20 mouse cellular contexts compared by ENCODE assay signal in genomic region chr8:46755731-46756333, GRCm38 (mm10). TPM values are rescaled to one million over a fixed set of nuclear protein-coding genes. Genes with fewer than 3 reads are reported as not detected.
DNase-seq lines count a peak whose midpoint lies in the region; ATAC-seq and TF ChIP-seq lines count a peak whose summit lies in the region.
"Had no signal": no experiment of that assay in that cellular context is flagged by ENCODE, and none has a peak within 500 bp of the region (broad histone marks: within the 10 kb centered on the region; RNA-seq: fewer than 3 reads in every experiment).

No protein-coding gene starts in this region.

- no peaks in the 10 kb centered on the region for H3K27me3 ChIP-seq in embryonic facial prominence, embryonic 13.5 days
- H3K27me3 ChIP-seq in embryonic facial prominence, embryonic 10.5 days (replicated peaks; ENCODE audit: low read depth, poor library complexity, severe bottlenecking): no peaks in the 10 kb centered on the region
- H3K27me3 ChIP-seq in thymus, adult 2 months (ENCODE audit: control insufficient read depth, insufficient read depth, low read length): no peaks in the 10 kb centered on the region
- no peaks in the 10 kb centered on the region for H3K27me3 ChIP-seq in hindbrain, embryonic 10.5 days (ENCODE audit: insufficient read depth, poor library complexity, severe bottlenecking)
- no peaks in the 10 kb centered on the region for H3K27me3 ChIP-seq in hindbrain, embryonic 11.5 days (ENCODE audit: control insufficient read depth, insufficient read depth, low read length)
- H3K27me3 ChIP-seq: embryonic facial prominence, embryonic 15.5 days; heart, embryonic 13.5 days; liver, embryonic 12.5 days; neural tube, embryonic 13.5 days had no signal

- H3K4me3 ChIP-seq in embryonic facial prominence, embryonic 13.5 days: no peak overlapping the region
- H3K4me3 ChIP-seq in embryonic facial prominence, embryonic 10.5 days: no peak overlapping the region
- H3K4me3 ChIP-seq in thymus, adult 2 months (ENCODE audit: control insufficient read depth, insufficient read depth, low read length): no peak overlapping the region
- no peak overlapping the region for H3K4me3 ChIP-seq in hindbrain, embryonic 10.5 days
- no peak overlapping the region for H3K4me3 ChIP-seq in hindbrain, embryonic 11.5 days (ENCODE audit: low read depth, low read length)
- no peak overlapping the region for H3K4me3 ChIP-seq in left cerebral cortex, adult 2 months
- H3K4me3 ChIP-seq: embryonic facial prominence, embryonic 15.5 days; heart, embryonic 13.5 days; limb, embryonic 10.5 days; liver, embryonic 12.5 days; midbrain, embryonic 10.5 days; neural tube, embryonic 13.5 days had no signal

- no peak for DNase-seq in embryonic facial prominence, embryonic 10.5 days (ENCODE audit: low spot score)
- DNase-seq in thymus, adult 2 months: no peak
- no peak for DNase-seq in thymus, postnatal 14 days
- DNase-seq in hindbrain, embryonic 10.5 days (ENCODE audit: low spot score): no peak
- DNase-seq in hindbrain, embryonic 11.5 days (ENCODE audit: low spot score): no peak
- no peak for DNase-seq in left cerebral cortex, adult 2 months (ENCODE audit: extremely low spot score in 1 of 2, low spot score in 2 of 2)
- DNase-seq: cerebellum, adult 2 months; kidney, adult 11 months; kidney, postnatal 10 days; lung, embryonic 14.5 days; lung, postnatal 36 days had no signal

- intact Hi-C loops in left cerebral cortex, adult 2 months (cut with DNase I): no loop called here

- peaks cover 22% of the 10 kb centered on the region for H3K4me1 ChIP-seq in embryonic facial prominence, embryonic 13.5 days
- peaks cover 23% of the 10 kb centered on the region for H3K4me1 ChIP-seq in embryonic facial prominence, embryonic 10.5 days
- peaks cover 21% of the 10 kb centered on the region for H3K4me1 ChIP-seq in thymus, adult 2 months (replicated peaks; ENCODE audit: control insufficient read depth, insufficient read depth, low read length)
- H3K4me1 ChIP-seq in hindbrain, embryonic 10.5 days (replicated peaks): peaks cover 5% of the 10 kb centered on the region
- H3K4me1 ChIP-seq in hindbrain, embryonic 11.5 days (replicated peaks; ENCODE audit: control insufficient read depth, insufficient read depth, low read length): no peaks in the 10 kb centered on the region

- no peak overlapping the region for H3K4me2 ChIP-seq in embryonic facial prominence, embryonic 13.5 days
- no peak overlapping the region for H3K4me2 ChIP-seq in hindbrain, embryonic 11.5 days (replicated peaks; ENCODE audit: low read depth, low read length)
- H3K4me2 ChIP-seq: embryonic facial prominence, embryonic 15.5 days; heart, embryonic 13.5 days; liver, embryonic 12.5 days; lung, embryonic 14.5 days; neural tube, embryonic 13.5 days had no signal

- TF ChIP-seq POLR2A in thymus, adult 2 months (IDR thresholded peaks at IDR 0.05; ENCODE audit: control insufficient read depth, extremely low read depth, insufficient read depth, low read length, poor library complexity): no peak

- ATAC-seq in embryonic facial prominence, embryonic 13.5 days (ENCODE audit: insufficient number of reproducible peaks, insufficient read depth, low FRiP score, low TSS enrichment, low read depth): no peak
- ATAC-seq in megakaryocyte, adult 5-6 weeks (ENCODE audit: poor library complexity, severe bottlenecking): peak; percentile 40
- ATAC-seq in hindbrain, embryonic 11.5 days (ENCODE audit: low FRiP score): no peak
- ATAC-seq: hindbrain, embryonic 16.5 days; liver, embryonic 12.5 days had no signal

- H3K9ac ChIP-seq in embryonic facial prominence, embryonic 13.5 days: no peak overlapping the region
- H3K9ac ChIP-seq in hindbrain, embryonic 11.5 days (ENCODE audit: low read depth, low read length): no peak overlapping the region
- H3K9ac ChIP-seq: embryonic facial prominence, embryonic 15.5 days; heart, embryonic 13.5 days; liver, embryonic 12.5 days; lung, embryonic 14.5 days; neural tube, embryonic 13.5 days had no signal

- H3K9me3 ChIP-seq in embryonic facial prominence, embryonic 13.5 days: no peaks in the 10 kb centered on the region
- H3K9me3 ChIP-seq in embryonic facial prominence, embryonic 10.5 days: no peaks in the 10 kb centered on the region
- H3K9me3 ChIP-seq in hindbrain, embryonic 10.5 days: no peaks in the 10 kb centered on the region
- H3K9me3 ChIP-seq in hindbrain, embryonic 11.5 days (ENCODE audit: control insufficient read depth, low read length): no peaks in the 10 kb centered on the region
- H3K9me3 ChIP-seq: embryonic facial prominence, embryonic 15.5 days; heart, embryonic 13.5 days; limb, embryonic 10.5 days; liver, embryonic 12.5 days; midbrain, embryonic 10.5 days; neural tube, embryonic 13.5 days had no signal

- 0 out of 2 replicates have a peak overlapping the region, but pooled peaks have one; percentile 16 for H3K27ac ChIP-seq in embryonic facial prominence, embryonic 13.5 days
- no peak overlapping the region for H3K27ac ChIP-seq in embryonic facial prominence, embryonic 10.5 days (replicated peaks)
- 0 out of 2 replicates have a peak overlapping the region, but pooled peaks have one; percentile 34 for H3K27ac ChIP-seq in thymus, adult 2 months (ENCODE audit: control insufficient read depth, insufficient read depth, low read length)
- H3K27ac ChIP-seq in hindbrain, embryonic 10.5 days: no peak overlapping the region
- H3K27ac ChIP-seq in hindbrain, embryonic 11.5 days (ENCODE audit: low read depth, low read length): no peak overlapping the region
- H3K27ac ChIP-seq in left cerebral cortex, adult 2 months: no peak overlapping the region
- H3K27ac ChIP-seq: embryonic facial prominence, embryonic 15.5 days; heart, embryonic 13.5 days; limb, embryonic 10.5 days; liver, embryonic 12.5 days; midbrain, embryonic 10.5 days; neural tube, embryonic 13.5 days had no signal

- H3K36me3 ChIP-seq in embryonic facial prominence, embryonic 13.5 days: peaks cover 6% of the 10 kb centered on the region; the same call in 1 of the 2 replicates
- peaks cover 5% of the 10 kb centered on the region; the same call in 1 of the 2 replicates for H3K36me3 ChIP-seq in embryonic facial prominence, embryonic 10.5 days (replicated peaks)
- H3K36me3 ChIP-seq in thymus, adult 2 months (ENCODE audit: control insufficient read depth, insufficient read depth, low read length): no peaks in the 10 kb centered on the region
- peaks cover 13% of the 10 kb centered on the region; the same call in 1 of the 2 replicates for H3K36me3 ChIP-seq in hindbrain, embryonic 10.5 days
- H3K36me3 ChIP-seq in hindbrain, embryonic 11.5 days (ENCODE audit: control insufficient read depth, insufficient read depth, low read length): no peaks in the 10 kb centered on the region
- H3K36me3 ChIP-seq: embryonic facial prominence, embryonic 15.5 days; neural tube, embryonic 13.5 days had no signal

- no peak for TF ChIP-seq CTCF in thymus, adult 2 months (IDR thresholded peaks at IDR 0.05; ENCODE audit: borderline replicate concordance, control insufficient read depth, extremely low read depth, insufficient read depth, low read length, poor library complexity)
- no peak for TF ChIP-seq CTCF in left cerebral cortex, adult 2 months (IDR thresholded peaks at IDR 0.05)

- 64% methylated on average over 5 of the region's 5 CpGs for WGBS in embryonic facial prominence, embryonic 13.5 days
- 79% methylated on average over 5 of the region's 5 CpGs for WGBS in embryonic facial prominence, embryonic 10.5 days
- 38% methylated on average over 5 of the region's 5 CpGs for WGBS in thymus, adult 2 months
- WGBS in hindbrain, embryonic 10.5 days: 83% methylated on average over 5 of the region's 5 CpGs
- 78% methylated on average over 5 of the region's 5 CpGs for WGBS in hindbrain, embryonic 11.5 days

RNA-seq across cellular contexts. Expression of gene Irf2, which starts 16.3 kb away (rescaled TPM):
- 27.1 and 30.0 TPM in 2 replicates for polyA plus RNA-seq in embryonic facial prominence, embryonic 13.5 days (2015; fragmentation: Nextera tagmentation; extraction: Ambion mirVana)
- polyA plus RNA-seq in embryonic facial prominence, embryonic 10.5 days (2016; fragmentation: Nextera tagmentation; extraction: Ambion mirVana): 9.7 TPM in 2 replicates
- 28.3 and 29.8 TPM in 2 replicates for polyA plus RNA-seq in thymus, adult 2 months (2012; rRNA removed)
- total RNA-seq in megakaryocyte, adult 5-6 weeks (2015): 152 and 154 TPM in 2 replicates
- 37.9 and 77.9 TPM in 2 replicates for total RNA-seq in megakaryocyte, adult 5-6 weeks (2017)
- polyA plus RNA-seq in hindbrain, embryonic 10.5 days (2016; fragmentation: Nextera tagmentation; extraction: Ambion mirVana): 9.1 TPM in 2 replicates
- polyA plus RNA-seq in hindbrain, embryonic 11.5 days (2014; fragmentation: Nextera tagmentation; extraction: Ambion mirVana): 11.1 and 14.3 TPM in 2 replicates
- 10 to 100 TPM; 70.7 to 79.6 TPM for total RNA-seq in left cerebral cortex, adult 2 months (2021)

Comparison
In these comparisons a context has a peak if more than half of its experiments do, and no peak if none do; other contexts are left out.
1. H3K27ac ChIP-seq: peak in embryonic facial prominence, embryonic 13.5 days (single experiment) and thymus, adult 2 months (single experiment); none in embryonic facial prominence, embryonic 10.5 days (single experiment), hindbrain, embryonic 10.5 days (single experiment), hindbrain, embryonic 11.5 days (single experiment) and left cerebral cortex, adult 2 months (single experiment).